Mouse (Mus musculus): ENCODE results near the gene Gm14391. TPM values are rescaled to one million over a fixed set of nuclear protein-coding genes. Genes with fewer than 3 reads are reported as not detected.
"Not testable (repeated sequence)": the region's sequence is repeated elsewhere in the genome, so short reads cannot be mapped to it uniquely, and the experiment has no call there.

Gene Gm14391
- polyA plus RNA-seq, 1 experiment from 2014 or later = 3.5 TPM

DNA sequence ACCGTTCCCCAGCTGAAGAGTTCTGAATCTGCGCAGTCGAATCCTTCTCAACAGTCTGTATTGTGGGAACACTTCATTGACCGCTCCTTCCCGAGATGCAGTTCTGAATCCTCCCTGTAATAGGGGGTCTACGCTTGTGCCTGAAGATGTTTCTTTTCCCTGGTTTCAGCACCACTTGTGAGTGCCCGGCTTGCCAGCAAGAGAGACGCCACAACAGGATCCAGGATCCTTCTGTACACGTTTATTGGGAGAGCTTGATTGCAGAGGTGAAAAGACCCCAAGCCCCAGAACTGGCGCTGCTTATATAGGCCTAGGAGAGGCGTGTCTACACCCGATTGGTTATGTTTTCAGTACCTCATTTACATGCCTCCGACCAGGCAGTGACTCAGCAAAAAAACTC lies 50.0 kb downstream of the Gm14391 start:
- 88% methylated on average over 13 of the region's 13 CpGs for WGBS
- Histone ChIP-seq H3K4me2 (no peak overlapping the region), H3K36me3 (no peaks in the 10 kb centered on the region), H3K4me1 (replicated peaks) (no peaks in the 10 kb centered on the region), H3K9me3 (replicated peaks) (peaks cover 12% of the 10 kb centered on the region), H3K4me3 (no peak overlapping the region), H3K9ac (no peak overlapping the region), H3K27ac (ENCODE audit: poor library complexity, severe bottlenecking) (no peak overlapping the region), H3K27me3 (replicated peaks) (no peaks in the 10 kb centered on the region)
- ATAC-seq (ENCODE audit: insufficient number of reproducible peaks, low FRiP score) = no peak

DNA sequence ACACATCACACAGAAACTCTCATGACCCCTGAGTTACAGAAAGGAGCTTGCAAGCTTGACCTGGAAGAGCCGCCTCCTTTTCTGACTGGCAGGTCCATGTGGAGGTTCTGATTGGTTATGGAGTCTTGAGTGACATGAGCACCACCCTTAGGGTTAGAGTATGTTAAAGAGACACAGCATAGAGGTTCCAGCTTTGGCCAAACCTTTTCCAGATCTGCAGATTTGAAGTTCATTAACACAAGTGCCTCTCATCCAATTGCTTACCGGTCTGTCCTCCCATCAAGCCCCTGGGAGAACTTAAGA lies 64.8 kb downstream of the Gm14391 start, which contains the start of gene Gm14399:
TSS of gene Gm14399 (minus strand) at position 20 of the 303 bp plus-strand sequence.
- not testable (repeated sequence) for H3K36me3 ChIP-seq; ATAC-seq (ENCODE audit: insufficient number of reproducible peaks, low FRiP score); H3K27me3 ChIP-seq (replicated peaks); H3K4me1 ChIP-seq (replicated peaks); H3K27ac ChIP-seq (ENCODE audit: poor library complexity, severe bottlenecking); H3K9me3 ChIP-seq (replicated peaks)
- 15% methylated on average over 1 of the region's 2 CpGs for WGBS
- peak within 1 kb of the TSS; percentile 59 for H3K4me3 ChIP-seq
- H3K4me2 ChIP-seq = peak within 1 kb of the TSS; percentile 59
- peak within 1 kb of the TSS; percentile 71 for H3K9ac ChIP-seq

DNA sequence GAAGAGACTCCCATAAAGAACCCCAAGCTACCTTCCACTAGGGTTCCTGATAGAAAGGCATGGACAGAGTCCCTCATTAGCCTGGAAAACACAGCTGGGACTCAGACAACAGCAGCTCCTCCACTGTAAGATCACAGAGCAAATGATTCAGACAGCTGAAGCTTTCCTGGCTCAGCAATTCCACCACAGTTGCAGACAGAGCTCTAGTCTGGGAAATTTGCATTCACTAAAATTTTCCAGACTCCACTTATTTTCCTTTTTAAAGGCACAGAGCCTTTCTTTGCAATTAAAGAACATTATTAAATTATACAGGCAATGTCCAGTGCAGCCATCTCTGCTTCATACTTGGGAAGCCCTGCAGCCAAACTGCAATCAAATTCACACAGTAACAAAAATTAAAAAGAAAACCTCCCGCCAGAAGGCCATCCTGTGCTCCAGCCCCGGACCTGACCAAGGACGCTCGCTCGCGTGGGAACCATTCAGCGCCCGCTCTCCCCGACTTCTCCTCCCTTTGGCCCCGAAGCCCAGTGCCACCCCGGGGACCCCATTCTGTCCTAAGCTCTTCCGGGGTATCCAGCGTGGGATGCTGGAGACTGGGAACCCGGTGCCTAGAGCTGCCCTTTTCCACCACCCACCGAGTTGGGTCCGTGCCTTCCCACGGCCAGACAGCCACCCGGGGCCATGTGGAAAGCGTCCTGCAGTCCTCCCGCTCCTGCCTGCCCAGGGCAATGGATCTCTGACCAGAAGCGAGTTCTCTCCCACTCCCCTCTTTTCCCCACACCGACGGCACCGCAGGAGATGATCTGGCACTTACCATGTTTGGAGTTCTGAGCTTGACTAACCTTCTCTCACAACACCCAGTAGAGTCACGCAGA lies 65.4 kb downstream of the Gm14391 start:
- not testable (repeated sequence) for H3K4me1 ChIP-seq (replicated peaks); H3K36me3 ChIP-seq; ATAC-seq (ENCODE audit: insufficient number of reproducible peaks, low FRiP score); H3K27me3 ChIP-seq (replicated peaks); H3K9me3 ChIP-seq (replicated peaks); H3K27ac ChIP-seq (ENCODE audit: poor library complexity, severe bottlenecking)
- Histone ChIP-seq H3K4me3 (peak overlapping the region; percentile 59), H3K4me2 (peak overlapping the region; percentile 59), H3K9ac (peak overlapping the region; percentile 71)
- 3% methylated on average over 25 of the region's 25 CpGs for WGBS

Other genes with a start within 250 kb of the Gm14391 start
- gene Gm14444, start 196.7 kb downstream of the Gm14391 start, polyA plus RNA-seq (2016; fragmentation: Nextera tagmentation; extraction: Ambion mirVana) = not detected in 2 replicates
- gene Gm14393, start 139.1 kb downstream of the Gm14391 start, polyA plus RNA-seq (2016; fragmentation: Nextera tagmentation; extraction: Ambion mirVana) = 0.86 and 0.99 TPM in 2 replicates
- gene Gm14399, start 64.9 kb downstream of the Gm14391 start, polyA plus RNA-seq (2016; fragmentation: Nextera tagmentation; extraction: Ambion mirVana) = 4.8 and 6.7 TPM in 2 replicates
- 0.30 and 0.31 TPM in 2 replicates for gene Gm14443, start 31.0 kb downstream of the Gm14391 start, polyA plus RNA-seq (2016; fragmentation: Nextera tagmentation; extraction: Ambion mirVana)
- 1.00 and 2.5 TPM in 2 replicates for gene Gm14440, start 68.2 kb upstream of the Gm14391 start, polyA plus RNA-seq (2016; fragmentation: Nextera tagmentation; extraction: Ambion mirVana)
- 12.1 and 13.2 TPM in 2 replicates for gene Gm4631, start 131.3 kb upstream of the Gm14391 start, polyA plus RNA-seq (2016; fragmentation: Nextera tagmentation; extraction: Ambion mirVana)
- gene Zfp968, start 165.5 kb upstream of the Gm14391 start, polyA plus RNA-seq (2016; fragmentation: Nextera tagmentation; extraction: Ambion mirVana) = 7.2 and 8.2 TPM in 2 replicates
- 6.8 and 10.6 TPM in 2 replicates for gene Gm4724, start 228.9 kb upstream of the Gm14391 start, polyA plus RNA-seq (2016; fragmentation: Nextera tagmentation; extraction: Ambion mirVana)

All from heart, embryonic 12.5 days (tissue).